Mouse (Mus musculus) telencephalon, adult 2 months (tissue): ENCODE measurements at regions not wholly inside any gene's neighbourhood (a gene's known extent, or its start where the extent isn't known, plus 50 kb on each side); places are given as distances from the start of the nearest gene placed in this dataset.

Source experiments
- DNase-seq: peaks from one replicate; pipeline ENCODE4 v3.0.0-alpha.2; 2011; ENCODE audit warnings: low read depth, low spot score

DNA sequence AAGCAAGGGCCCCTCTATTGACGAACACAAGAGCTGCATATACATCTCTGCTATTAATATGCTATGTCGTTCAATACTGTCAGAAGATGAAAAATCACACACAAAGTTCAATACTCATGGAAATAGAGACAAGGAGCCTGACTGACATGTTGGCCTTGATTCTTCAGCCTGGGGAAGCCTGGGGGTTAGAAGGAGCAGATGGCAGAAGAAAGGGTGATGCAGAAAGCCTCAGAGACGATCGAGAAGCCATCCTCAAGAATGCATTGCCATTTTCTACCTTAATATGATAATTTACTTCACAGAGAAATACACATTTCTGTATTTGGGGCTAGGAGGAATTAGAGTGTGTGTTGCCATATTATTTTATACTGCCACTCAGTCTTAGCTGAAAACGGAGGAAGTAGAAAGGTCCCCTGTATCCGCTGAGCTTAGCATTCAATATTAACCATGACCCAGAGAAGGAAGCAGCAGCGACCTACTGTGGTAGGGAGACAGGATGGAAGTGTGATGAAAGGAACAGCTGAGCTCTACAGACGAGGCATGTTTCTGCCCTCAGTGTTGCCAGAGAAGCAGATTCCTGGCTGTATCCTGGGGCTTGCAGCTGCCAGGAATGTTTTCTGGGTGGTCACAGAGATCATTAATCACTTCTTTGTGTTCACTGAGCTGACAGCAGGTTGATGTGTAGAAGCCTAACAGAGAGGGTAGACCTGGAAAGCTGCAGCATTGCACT, 105.2 kb downstream of the Lrig3 start:
- DNase-seq = no peak

- no peak for DNase-seq
Measured at GRCm38 (mm10) chr10:126071714-126072057, 105.7 kb downstream of the Lrig3 start.

GRCm38 (mm10) chr10:126077313-126077966, 111.5 kb downstream of the Lrig3 start:
- DNase-seq = no peak

- no peak for DNase-seq
Measured at GRCm38 (mm10) chr10:126082576-126082975, 116.6 kb downstream of the Lrig3 start.

- DNase-seq = no peak
Measured at GRCm38 (mm10) chr10:126086684-126087083, 120.7 kb downstream of the Lrig3 start.

DNA sequence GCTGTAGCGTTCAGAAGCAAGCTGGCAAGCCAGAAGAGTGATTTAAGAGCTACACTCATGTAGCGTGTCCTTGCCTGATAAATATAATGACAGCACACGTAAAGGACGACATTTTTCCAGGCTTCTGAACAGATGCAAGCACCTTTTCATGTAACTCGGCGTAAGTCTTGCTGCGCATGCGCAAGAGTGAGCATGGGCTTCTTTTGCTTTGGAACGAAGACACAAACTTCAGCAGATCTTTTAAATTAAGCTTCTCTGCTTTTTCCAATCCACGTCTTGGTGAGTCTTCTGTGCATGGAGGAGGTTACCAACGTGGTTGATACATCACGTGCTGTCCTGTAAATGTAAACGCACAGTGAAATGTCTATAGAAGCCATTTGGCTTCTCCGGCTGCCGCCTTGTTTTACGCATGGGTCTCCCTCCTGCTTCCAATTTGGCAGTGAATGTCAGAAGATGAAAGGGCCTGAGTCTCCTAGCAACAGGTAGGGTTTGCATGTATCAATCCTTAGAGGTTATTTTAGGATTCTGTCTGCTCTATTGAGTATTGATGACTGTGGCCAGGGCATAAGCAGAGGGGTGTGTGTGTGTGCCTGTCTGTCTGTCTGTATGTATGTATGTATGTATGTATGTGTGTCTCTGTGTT, 128.4 kb downstream of the Lrig3 start:
- DNase-seq = peak; percentile 55

DNA sequence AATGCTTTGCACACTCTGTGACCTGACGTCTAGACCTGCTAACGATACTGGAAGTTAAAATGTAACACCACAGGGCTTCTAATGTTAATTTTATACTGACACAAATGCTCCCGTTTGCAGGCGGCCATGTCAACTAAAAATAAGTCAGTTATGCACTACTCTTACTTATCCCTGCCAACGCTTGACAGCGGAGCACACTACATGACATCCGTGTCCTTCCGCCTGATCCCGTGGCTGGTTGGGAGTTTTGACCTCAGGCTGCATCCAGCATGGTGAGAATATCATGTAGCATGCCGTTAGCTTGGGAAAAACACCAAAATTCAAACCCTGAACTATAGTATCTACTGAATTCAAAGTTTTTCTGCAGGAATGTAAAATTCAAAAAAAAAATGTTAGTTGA, 131.9 kb downstream of the Lrig3 start:
- no peak for DNase-seq

- no peak for DNase-seq
Measured at GRCm38 (mm10) chr10:126102876-126103275, 136.9 kb downstream of the Lrig3 start.

DNA sequence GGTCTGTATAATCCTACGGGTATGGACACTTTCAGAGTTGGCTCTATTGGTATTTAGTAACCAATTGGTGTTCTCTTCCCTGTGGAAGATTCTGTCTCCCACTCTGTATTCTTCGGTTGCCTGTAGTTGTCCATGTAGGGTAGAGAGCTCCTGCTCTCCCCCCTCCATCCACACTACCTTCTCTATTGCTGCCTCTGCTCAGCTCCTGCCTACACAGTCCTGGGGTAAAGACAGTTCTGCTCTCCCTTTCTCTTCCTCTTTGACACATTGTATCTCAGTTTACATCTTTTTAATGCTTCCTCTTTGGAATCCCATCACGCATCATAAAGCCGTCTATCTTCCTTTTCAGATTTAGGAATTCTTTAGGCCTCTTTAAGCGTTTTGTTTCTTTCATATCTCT, 147.1 kb downstream of the Lrig3 start:
- no peak for DNase-seq

DNA sequence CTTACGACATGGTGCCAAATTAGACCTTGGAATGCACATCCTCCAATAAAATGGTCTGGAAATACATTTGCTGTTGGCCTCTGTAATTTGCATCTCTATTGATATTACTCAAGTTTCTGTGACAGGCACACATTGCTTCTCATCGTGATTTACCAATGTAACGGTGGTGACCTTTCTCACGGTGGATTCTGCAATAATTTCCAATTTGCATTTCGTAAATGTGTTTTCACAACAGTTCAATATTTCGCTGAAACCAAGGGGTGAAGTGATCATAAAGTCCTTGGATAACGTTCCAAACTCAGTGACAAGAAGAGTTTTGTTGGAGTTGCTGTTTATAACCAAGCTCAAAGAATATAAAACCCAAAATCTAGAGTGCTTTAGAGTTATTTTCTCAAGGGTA, 149.4 kb downstream of the Lrig3 start:
- no peak for DNase-seq

GRCm38 (mm10) chr10:126121626-126122025, 155.7 kb downstream of the Lrig3 start:
- DNase-seq = no peak

DNA sequence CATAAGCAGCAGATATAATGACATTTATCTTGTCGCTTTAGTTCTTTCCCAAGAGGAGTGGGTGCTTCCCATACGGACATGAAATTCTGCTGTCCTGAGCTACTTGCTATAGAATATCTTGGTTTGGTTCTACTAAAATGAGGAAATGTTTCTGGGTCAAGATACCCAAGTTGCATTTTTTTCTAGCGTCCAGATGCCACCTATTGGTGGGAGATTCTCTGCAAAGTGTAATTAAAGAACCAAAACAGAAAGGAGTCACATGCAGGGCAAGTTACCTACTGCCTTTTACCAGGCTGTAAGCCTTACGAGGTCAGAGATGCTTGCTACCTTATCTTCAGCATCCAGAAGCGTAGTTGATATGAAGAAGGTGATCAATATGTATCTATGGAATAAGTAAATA, 156.5 kb downstream of the Lrig3 start:
- no peak for DNase-seq

DNA sequence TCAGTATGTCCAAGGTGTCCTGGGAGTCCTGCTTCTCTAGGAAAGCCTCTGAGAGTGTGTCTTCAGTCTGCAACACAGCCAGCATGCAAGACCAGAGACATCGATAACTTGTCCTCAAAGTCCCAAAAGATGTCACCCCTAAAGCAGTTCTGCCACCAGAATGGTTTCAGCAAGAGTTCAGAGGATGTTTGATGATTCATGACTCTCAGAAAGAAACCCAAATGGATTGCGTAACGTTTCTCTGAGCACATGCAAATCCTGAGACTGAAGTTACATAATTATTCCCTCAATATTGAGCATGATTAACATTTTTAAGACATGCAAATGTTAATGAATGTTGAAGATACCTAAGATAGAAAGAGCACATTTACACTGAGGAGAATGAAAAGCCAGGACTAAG, 167.2 kb downstream of the Lrig3 start:
- peak; percentile 16 for DNase-seq

- DNase-seq = no peak
Measured at GRCm38 (mm10) chr10:126133957-126134356, 168.0 kb downstream of the Lrig3 start.

DNA sequence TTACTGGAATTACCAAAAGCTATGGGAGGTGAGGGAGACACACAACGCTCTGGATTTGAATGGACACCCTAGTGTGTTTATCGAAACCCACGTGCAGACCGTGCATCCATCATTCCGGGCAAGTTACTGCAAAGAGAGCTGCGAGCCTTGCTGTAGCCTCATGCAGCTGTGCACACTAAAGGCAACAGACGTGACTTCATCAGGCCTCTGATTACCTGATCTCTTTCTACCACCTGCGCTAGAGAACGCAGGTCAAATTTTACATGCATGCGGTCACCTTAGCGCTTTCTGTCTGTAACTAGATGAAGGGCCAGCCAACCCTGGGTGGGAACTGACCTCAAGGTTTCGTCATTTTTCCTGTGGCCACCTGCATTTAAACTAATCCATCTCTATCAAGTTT, 172.6 kb downstream of the Lrig3 start:
- DNase-seq = no peak

- no peak for DNase-seq
Measured at GRCm38 (mm10) chr10:126141586-126141985, 175.6 kb downstream of the Lrig3 start.

- DNase-seq = no peak
Measured at GRCm38 (mm10) chr10:126143833-126144232, 177.9 kb downstream of the Lrig3 start.

DNA sequence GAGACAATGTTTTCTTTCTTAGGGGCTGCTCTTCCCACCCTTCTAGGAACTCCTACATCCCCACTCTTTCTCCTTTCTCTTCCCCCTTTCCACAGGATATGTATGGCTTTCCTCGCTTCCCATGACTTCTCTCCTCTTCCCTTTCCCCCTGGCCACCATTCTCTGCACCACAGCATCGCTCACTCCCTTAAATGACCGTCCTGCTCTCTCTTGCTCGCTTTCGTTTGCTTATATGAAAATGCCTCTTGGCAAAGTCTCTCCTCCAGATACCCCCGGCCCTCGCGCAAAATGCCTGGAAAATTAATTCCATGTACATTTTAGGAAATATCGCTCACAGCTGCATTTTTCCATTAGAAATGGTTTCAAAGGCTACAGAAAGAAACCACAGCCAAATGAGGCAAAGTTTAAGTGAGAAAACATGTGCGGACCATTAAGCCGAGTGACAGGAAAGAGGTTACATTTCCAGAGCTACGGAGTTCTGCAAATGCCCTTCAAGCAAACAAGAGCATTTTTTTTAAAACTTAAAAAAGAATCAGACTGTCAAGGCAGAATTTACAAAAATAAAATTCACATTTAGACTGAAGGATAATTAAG, 178.7 kb downstream of the Lrig3 start:
- DNase-seq = no peak

DNA sequence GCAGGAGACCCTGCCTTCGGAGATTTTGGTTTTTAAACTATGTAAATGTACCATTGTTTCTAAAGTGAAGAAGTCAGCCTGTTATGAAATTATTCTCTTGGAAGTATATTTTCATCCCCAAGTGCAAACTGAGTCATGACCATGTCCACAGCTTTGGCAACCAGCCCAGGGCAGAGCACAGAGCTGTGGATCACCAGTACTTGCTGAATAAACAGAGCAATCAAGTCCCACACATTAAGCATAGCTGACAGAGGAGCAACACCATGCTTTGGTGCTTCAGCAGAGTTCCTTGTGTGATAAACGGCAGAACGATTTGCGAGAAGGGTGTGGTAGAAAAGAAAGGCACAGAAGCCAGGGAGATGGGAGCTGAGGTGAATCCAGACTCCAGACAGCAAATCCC, 191.3 kb downstream of the Lrig3 start:
- no peak for DNase-seq

DNA sequence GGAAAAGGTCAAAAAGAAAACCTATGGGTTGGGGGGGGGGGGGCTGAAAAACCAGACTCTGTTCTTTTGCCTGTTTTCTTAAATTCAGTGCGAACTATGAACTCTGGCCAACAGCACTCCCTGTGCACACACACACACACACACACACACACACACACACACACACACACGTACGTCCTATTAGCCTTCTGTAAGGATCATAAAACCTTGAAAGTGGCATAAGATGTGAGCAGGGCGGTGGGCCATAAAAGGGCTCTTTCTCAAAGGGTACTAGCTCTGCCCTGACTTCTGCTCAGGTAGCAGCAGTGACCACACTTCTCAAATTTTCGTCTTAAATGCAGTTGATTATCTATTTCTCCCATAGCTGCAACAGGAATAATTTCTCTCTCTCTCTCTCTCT, 199.2 kb downstream of the Lrig3 start:
- DNase-seq = no peak

- DNase-seq = no peak
Measured at GRCm38 (mm10) chr10:126169095-126169873, 203.3 kb downstream of the Lrig3 start.

GRCm38 (mm10) chr10:126169874-126170163, 203.9 kb downstream of the Lrig3 start:
- DNase-seq = no peak
